Mouse (Mus musculus) liver, adult 10 weeks (tissue): ENCODE measurements around the gene Actrt2. TPM values are rescaled to one million over a fixed set of nuclear protein-coding genes. Genes with fewer than 3 reads are reported as not detected.

Experiments used
- polyA plus RNA-seq: library from polyadenylated mRNA; stranded (reverse); fragments of 350-450 nt; fragmentation: Illumina TruSeq; extraction: RNeasy Lipid Tissue Mini Kit (QIAGEN cat#74804); gene quantifications from one replicate; pipeline ENCODE4 v1.2.3, GENCODE M21; 2014; ENCODE audit warnings: low read depth, low replicate concordance

Actrt2 gene
- not detected for polyA plus RNA-seq

GRCm38 (mm10) chr4:154667767-154668166 lies at the start of gene Actrt2:
Gene Actrt2, minus strand, starts transcription at chr4:154667867.

GRCm38 (mm10) chr4:154636721-154637311 lies 30.9 kb downstream of the Actrt2 start, which contains the start of gene Prdm16:
Gene Prdm16, minus strand, starts transcription at chr4:154636873.

Other genes with a start within 250 kb of the Actrt2 start
- gene Prdm16, start 31.0 kb downstream of the Actrt2 start, polyA plus RNA-seq: 0.08 TPM
- not detected for gene Ttc34, start 169.6 kb upstream of the Actrt2 start, polyA plus RNA-seq
- not detected for gene Mmel1, start 201.7 kb upstream of the Actrt2 start, polyA plus RNA-seq
- gene Fam213b, start 231.3 kb upstream of the Actrt2 start, polyA plus RNA-seq: 0.48 TPM